Mouse (Mus musculus): Measurements from ENCODE around the gene Clybl.

DNA sequence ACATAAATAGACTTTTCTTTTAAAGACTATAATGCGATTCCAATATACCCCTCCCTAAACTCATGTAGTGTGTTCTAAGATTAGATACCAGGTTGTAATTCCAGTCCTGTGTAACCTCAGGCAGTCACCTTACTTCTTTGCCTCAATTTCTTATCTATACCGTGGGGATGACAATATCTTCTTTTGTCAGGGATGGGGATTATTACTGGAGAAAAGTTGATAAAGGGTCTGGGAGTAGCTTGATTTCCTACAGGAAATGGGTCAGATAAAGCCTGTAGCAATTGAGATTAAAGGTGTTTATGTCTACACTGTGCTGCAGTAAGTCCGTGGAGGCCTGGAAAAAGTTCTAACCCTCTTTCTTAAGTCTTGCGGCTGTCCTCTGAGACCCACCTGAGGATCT, 131.8 kb downstream of the Clybl start:
- TF ChIP-seq POLR2A (IDR thresholded peaks at IDR 0.05; ENCODE audit: borderline replicate concordance, insufficient read depth, low read length) (no peak), CTCF (IDR thresholded peaks at IDR 0.05; ENCODE audit: borderline replicate concordance, insufficient read depth, low read depth, low read length) (no peak)

All from cerebellum, adult 2 months (tissue).